Mouse (Mus musculus) lung, postnatal 25 days (tissue): ENCODE data around the gene Egfl8.

Source experiments
- DNase-seq: peaks from one replicate; pipeline ENCODE4 v3.0.0; 2022; ENCODE audit warnings: low spot score

Gene Egfl8

GRCm38 (mm10) chr17:34648141-34648890, 32.5 kb upstream of the Egfl8 start:
- no peak for DNase-seq

DNA sequence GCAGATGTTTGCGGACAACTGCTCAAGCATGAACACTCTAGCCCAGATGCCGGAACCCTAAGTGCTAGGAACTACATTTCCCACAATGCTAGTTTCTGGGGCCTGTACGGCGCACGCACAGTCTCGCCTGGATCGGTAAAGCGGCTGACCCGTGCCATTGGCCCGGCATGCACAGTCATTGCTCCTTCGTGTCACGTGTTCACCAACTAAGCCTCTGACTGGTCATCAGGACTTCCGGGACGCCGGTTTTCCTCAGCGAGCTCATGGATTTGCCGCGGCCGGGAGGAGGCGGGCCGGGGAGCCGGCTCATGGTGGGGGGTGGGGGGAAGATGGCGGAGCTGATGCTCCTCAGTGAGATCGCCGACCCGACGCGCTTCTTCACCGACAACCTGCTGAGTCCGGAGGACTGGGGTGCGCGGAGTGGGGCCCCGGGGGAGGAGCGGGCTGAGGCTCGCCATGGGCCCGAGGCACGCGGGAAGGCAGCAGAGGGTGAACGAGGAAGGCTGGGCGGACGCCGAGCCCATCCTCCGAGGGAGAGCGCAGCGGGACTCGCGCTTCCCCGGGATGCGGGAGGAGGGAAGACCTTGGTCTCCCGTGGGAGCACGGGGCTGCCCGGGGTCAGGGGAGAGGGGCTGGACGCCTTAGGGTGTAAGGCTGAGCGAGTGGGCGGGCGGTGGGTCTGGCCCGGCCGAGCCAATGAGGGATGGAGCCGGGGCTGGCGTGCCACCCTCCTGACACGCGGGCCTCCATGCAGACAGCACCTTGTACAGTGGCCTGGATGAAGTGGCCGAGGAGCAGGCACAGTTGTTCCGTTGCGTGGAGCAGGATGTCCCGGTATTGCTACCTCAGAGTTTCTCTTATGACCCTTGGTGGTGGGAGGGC, 31.4 kb upstream of the Egfl8 start, which contains the start of gene Atf6b:
Gene Atf6b (plus strand): TSS at position 241 of the 882 bp plus-strand sequence.
- peak; percentile 99 for DNase-seq

DNA sequence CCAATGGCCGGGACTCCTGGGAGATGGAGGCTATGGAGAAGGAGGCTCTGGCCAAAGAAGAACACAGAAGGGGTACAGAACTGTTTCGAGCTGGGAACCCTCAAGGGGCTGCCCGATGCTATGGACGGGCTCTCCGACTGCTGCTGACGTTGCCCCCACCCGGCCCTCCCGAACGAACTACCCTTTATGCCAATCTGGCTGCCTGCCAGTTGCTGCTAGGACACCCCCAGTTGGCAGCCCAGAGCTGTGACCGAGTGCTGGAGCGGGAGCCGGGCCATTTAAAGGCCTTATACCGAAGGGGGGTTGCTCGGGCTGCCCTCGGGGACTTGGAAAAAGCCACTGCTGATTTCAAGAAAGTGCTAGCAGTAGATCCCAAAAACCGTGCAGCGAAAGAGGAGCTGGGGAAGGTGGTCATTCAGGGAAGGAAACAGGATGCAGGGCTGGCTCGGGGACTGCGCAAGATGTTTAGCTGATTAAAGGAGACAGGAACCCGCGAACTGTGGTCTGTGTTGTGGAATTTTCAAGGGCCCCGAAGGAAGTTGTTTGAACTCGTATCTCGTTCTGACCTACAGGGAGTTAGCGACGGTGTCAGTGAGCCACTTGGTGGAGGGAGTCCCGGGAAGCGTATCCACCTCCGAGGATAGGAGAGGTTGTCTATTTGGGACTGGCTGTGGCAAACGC, 30.2 kb upstream of the Egfl8 start:
- DNase-seq: no peak

DNA sequence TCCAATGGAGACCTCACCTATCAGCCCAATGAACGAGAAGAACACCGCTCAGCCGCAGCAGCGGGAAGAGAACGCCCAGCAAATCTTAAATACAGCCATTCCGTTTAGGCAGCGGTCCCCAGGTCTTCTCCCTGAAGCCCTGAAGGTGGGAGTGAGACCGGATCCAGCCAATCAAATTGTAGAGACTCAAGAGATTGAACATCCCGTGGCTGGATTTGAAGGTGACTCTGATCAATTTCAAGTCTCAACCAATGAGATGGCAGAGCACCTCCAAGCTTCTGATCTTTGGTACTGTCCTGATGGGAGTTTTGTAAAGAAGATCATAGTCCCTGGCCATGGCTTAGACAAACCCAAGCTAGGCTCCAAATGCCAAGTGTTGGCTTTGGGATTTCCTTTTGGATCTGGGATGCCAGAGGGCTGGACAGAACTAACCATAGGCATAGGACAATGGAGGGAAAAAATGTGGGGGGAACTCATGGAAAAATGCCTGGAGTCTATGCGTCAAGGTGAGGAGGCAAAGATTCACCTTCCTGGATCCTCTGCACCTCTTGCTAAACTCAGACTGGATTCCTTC, 29.6 kb upstream of the Egfl8 start:
- DNase-seq: no peak

- peak; percentile 98 for DNase-seq
These were observed 28.8 kb upstream of the Egfl8 start, which contains the start of gene Fkbpl for GRCm38 (mm10) chr17:34644608-34645007. TSS of gene Fkbpl (plus strand) at chr17:34644764.

- DNase-seq: no peak
These were observed 28.2 kb upstream of the Egfl8 start for GRCm38 (mm10) chr17:34643944-34644343.

GRCm38 (mm10) chr17:34643379-34643778, 27.6 kb upstream of the Egfl8 start:
- no peak for DNase-seq

GRCm38 (mm10) chr17:34641945-34642344, 26.2 kb upstream of the Egfl8 start:
- DNase-seq: no peak

DNA sequence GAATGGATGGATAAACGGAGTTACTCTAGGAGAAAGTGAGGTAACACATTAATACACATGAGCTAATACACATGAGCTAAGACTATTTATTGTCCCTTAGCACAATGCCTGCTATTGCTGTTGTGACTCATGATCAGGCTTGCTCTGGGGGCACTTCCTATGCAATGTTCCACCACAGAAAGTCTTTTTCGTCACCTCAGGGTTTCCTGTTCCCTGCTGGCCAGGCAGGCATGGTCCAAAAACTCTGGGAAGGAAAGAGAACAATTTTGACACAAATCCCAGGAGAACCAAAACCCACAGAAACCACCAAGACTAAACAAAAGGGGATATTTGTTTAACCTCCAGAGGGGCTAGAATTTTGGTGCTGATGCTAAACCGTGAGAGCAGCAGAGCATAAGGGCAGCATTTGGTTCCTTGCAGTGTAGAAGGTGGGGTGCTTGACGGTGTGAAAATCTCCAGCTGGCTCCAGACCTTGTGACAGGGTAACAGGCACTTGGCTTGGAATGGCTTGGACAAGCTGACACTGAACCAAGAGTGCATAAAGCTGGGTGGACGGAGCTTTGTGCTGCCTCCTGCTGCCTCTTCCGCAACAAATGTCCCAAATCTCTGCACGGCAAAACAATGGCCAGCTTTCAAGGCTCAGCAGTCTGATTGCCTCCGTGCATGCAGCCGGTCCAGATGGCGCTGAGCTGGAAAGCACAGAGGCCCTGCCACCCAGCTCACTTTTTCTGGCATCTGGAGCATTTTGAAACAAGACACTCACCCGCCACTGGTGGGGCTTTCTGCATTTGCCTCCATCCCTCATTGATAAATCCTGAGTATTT, 25.2 kb upstream of the Egfl8 start:
- no peak for DNase-seq

DNA sequence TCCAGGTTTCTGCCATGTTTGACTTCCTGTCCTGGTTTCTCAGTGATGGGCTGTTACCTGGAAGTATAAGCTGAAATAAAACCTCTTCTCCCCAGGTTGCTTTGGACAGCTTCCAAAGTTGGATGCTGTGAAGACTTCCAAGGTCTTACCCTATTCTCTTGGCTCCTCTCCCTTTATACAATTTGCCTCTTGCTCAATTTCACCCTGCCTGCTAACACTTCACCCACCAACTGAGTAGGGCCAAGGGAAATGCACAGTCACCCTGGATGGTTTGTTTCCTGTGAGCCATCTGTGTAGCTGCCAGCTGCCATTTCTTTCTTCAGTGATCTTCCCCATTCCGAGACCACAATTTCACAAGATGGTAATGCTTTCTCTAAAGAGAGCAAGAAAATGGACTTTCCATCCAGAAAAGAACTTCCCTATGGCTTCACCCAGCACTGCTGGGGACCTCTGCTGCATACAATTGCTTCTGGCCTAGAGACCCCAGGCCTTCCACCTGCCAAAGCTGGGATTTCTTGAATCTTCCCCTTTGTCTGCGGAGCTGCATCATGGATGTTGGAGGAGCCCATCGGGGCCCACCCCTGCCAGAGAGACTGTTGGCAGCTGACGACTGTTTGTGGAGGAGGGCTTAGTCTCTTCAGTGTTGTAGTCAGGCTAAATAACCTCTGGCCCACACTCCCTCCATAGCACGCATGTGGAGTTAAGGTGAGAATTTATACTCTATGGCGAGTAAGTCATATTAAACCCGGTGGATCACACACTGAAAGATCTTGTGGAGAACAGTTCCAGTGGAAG, 23.9 kb upstream of the Egfl8 start:
- no peak for DNase-seq

- no peak for DNase-seq
These were observed 21.7 kb upstream of the Egfl8 start for GRCm38 (mm10) chr17:34637459-34637858.

DNA sequence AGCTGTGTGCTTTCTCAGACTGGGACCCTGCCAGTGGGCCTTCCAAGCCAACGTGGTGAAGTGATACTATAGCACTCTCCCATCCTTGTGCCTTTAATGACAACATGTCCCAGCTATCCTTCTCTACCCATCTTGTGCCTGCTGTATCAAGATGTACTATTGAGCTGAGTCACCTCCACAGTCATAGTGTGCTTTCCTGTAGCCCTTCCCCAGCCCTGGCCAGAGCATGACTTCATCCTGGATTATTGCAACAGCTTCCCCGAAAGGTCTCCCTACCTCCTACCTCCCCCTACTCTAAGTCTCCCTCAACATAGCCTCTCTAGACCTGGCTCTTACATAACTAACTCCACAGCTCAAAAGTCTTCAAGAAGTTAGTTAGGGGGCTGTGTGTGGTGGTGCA, 19.9 kb upstream of the Egfl8 start:
- no peak for DNase-seq

DNA sequence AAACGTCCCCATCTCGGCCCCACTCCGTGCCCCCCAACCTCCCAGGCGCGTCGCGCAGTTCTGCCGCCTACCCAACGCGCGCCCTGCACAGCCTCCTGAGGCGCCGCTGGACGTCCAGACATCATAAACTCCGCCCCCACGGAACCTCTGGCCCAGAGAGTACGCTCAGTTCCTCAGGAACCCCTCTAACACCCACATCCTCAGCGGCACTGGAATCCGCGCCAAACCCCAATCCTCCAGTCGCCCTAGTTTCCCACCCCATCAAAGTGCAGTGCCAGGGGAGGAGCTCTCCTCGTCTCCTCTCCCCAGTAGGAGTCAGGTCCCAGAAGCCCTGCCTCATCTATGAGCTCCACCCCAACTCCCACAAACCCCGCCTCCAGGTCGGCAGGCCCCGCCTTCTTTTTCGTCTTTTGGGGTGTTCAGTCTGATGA, 16.5 kb upstream of the Egfl8 start:
- DNase-seq: peak; percentile 85

DNA sequence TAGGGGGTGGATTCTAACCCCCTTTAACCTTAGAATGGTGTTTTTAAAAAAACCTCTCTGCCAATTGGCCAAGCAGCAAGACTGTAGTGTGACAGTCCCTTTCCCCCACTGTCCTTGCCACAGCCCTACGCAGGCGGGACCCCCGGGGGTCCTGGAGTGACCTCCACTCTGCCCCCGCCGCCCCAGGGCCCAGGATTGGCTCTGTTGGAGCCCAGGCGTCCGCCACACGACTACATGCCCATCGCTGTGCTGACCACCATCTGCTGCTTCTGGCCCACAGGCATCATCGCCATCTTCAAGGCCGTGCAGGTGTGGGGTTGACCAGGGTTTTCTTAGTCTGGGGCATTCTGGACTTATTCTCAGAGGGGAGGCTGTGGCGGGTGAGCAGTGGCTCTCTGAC, 15.9 kb upstream of the Egfl8 start:
- no peak for DNase-seq

- no peak for DNase-seq
These were observed 15.1 kb upstream of the Egfl8 start for GRCm38 (mm10) chr17:34630761-34631301.

GRCm38 (mm10) chr17:34629796-34630603, 14.2 kb upstream of the Egfl8 start:
- no peak for DNase-seq

DNA sequence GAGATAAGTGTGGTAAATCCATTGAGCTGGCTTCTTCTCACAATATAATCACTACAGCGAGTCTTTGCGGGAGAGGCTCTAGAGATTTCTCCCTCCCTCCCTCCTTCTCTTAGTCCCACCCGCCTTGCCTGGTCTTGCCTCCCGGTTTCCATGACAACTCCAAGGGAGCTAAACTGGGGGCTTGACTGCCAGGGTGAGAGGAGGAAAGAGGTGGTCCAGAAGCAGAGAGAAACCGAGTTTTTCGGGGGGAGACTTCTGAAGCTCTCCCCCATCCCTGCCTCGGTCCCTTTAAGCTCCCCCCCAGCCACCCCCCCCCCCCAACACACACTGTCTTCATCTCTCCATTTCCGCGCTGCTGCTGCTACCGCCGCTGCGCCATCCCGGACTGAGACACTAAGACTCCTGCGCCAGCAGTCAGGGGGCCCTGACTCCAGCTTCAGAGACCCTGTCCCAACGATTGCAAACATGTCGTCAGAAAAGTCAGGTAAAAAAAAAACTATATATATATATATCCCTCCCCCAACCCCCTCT, 13.5 kb upstream of the Egfl8 start, which contains the start of gene Prrt1:
Gene Prrt1 (plus strand): TSS at position 313 of the 531 bp plus-strand sequence.
- DNase-seq: no peak

GRCm38 (mm10) chr17:34628644-34628967, 12.8 kb upstream of the Egfl8 start:
- no peak for DNase-seq
